Mouse (Mus musculus) retina, embryonic 14.5 days (tissue): ENCODE results near the gene Olfr49.

ENCODE experiments used
- DNase-seq: peaks from one replicate; pipeline ENCODE4 v3.0.0-alpha.2; 2015; ENCODE audit warnings: low spot score

Olfr49 gene

DNA sequence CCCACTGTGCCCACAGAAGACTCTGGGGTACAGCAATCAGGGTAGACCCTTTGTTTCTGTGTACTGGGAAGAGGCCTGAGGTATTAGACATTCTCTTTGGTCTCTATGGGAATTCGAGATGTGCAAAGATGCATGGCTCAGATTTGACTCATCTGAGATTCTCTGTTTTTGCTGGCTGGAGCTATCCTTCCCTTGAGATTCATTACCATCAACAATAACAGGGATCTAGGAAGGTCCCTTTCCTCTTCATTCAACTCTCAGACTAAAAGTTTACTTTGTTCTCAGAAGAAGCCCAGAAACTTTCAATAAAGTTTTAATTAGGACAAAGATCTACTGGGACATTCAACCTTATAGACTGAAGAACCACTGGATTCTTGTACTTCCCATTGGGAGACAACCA lies at the start of gene Olfr49:
TSS of gene Olfr49 (minus strand) at position 101 of the 400 bp plus-strand sequence.
- no peak for DNase-seq

DNA sequence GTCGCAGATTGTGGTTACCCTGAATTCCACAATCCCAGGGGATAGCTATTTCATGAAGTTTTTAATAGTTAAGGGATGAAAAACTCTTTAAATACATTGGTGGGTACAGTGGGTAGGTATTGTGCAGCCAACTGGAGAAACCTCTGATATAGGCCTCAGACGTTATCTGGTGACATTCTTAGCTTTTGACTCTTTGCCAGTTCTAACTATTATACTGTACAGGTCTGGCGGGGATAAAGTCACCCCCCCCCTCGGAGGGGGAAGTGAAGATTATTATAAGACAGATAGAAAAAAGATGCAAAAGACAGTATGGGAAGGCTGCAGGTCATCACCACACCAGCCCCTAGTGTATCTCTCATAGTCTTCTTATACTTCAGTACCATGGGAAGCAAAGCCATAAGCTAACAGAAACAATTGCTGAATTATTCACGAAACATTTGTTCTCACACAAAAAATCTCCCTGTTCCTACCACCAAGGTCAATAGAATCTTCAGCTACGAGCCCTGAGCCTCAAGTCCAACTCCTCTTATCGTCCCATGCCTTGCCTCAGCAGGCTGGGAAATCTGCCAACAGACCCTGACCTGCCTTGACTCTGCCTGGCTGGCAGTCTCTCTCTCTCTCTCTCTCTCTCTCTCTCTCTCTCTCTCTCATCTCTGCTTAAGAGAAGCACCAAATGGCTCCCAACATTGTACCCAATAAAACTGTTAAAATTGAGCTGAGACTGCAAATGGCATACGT lies 48.9 kb upstream of the Olfr49 start:
- DNase-seq = no peak

GRCm38 (mm10) chr14:54332176-54333074 lies 47.7 kb upstream of the Olfr49 start:
- peak; percentile 65 for DNase-seq

DNA sequence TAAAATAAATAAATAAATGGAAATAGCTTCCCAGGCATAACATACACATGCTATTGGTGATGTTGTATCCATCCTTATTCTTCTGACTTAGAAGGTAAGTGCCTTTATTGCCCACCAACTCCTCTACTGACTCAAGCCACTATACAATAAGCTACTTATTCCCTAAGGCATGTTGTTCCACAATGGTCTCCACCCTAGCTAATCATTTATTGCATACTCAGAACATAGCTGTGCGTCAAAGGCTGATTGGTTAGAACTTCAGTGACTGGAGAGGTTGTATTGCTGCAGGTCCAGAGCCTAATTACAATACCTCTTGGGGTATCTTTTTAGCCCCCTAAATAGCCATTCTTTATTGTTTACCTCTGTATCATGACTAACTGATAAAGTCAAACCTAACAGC lies 46.4 kb upstream of the Olfr49 start:
- DNase-seq = no peak

- DNase-seq = no peak
Measured at GRCm38 (mm10) chr14:54329201-54329600, 44.5 kb upstream of the Olfr49 start.

DNA sequence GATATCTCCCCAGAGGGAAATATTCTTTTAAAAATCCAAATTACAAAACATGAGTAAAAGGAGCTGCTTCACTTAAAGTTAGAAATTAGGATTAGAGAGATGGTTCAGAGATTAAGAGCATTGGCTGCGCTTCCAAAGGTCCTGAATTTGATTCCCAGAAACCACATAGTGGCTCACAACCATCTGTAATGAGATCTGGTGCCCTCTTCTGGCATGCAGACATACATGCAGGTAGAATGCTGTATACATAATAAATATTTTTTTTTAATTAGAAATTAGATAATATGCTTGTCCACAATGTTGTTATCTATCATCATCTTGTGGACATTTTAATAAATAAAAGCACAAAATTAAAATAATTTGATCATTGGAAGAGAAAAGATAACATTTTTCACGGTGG lies 43.8 kb upstream of the Olfr49 start:
- DNase-seq = no peak

DNA sequence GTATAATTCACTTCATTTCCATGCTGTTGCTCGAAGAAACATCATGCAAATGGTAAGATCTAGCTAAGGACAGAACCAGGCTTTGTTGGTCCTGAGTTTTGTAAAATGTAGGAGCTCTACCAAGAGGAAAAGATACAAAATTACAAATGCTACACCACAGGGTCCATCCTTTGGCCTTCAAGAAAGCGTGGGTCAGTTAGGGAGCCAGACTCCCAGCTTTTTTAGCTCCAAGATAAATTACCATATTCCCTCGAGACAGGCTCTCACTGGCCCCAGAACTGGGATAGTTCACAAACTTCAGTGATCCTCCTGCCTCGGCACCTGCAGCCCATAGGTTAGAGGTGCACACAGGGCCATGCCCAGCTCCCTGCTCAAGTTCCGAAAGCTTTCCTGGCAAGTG lies 39.7 kb upstream of the Olfr49 start:
- no peak for DNase-seq

- no peak for DNase-seq
Measured at GRCm38 (mm10) chr14:54321556-54322376, 37.0 kb upstream of the Olfr49 start.

DNA sequence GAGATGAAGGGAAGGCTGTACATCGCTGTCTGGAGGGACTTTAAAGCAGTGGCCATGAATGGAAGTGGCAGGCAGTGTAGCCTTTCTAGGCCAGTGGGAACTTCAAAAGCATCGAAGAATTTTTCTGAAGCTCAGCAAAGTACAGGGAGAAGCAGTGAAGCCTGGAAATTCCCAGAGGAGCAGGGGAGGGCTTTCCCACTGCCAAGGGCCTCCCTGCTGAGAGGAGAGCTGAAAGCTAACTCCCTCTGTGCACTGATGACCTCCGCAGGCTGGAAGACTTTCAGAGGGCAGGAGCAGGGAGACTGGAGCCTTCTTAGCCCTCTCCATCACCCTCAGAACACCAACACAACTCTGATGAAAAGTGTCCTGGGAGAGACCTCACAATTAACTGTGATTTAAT lies 27.0 kb upstream of the Olfr49 start:
- peak; percentile 24 for DNase-seq

GRCm38 (mm10) chr14:54300676-54301075 lies 15.9 kb upstream of the Olfr49 start:
- no peak for DNase-seq

GRCm38 (mm10) chr14:54300136-54300535 lies 15.4 kb upstream of the Olfr49 start:
- no peak for DNase-seq

- DNase-seq = no peak
Measured at GRCm38 (mm10) chr14:54276446-54276845, 8.3 kb downstream of the Olfr49 start.

- DNase-seq = no peak
Measured at GRCm38 (mm10) chr14:54272696-54273095, 12.0 kb downstream of the Olfr49 start.

DNA sequence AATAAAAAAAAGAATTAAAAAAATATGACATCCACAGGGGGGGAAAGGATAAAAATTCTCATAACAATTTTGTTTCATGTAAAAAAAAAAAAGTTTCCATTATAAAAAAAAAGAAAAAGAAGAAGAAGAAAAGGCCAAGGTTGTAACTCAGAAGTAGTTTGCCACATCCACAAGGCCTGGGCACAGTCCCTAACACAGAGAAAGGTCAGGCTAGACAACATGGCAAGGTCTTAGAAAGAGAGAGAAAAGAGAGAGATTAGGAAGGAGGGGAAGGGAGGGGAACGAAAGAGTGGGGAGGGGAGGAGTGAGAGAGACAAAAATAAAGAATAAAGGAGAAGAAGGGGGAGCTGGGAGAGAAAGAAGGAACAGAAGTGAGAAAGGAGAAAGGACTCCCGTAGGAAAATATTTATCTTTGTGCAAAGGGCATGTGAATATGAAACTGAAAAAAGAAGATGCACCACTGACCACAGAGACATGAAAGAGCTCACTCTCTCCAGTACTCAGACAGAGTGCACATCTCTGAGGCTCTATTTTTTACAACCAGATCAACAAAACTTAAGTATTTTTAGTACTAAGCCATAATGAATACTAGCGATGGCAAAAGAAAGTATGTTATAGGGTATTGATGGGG lies 12.6 kb downstream of the Olfr49 start:
- DNase-seq = no peak

- no peak for DNase-seq
Measured at GRCm38 (mm10) chr14:54270413-54270812, 14.3 kb downstream of the Olfr49 start.

DNA sequence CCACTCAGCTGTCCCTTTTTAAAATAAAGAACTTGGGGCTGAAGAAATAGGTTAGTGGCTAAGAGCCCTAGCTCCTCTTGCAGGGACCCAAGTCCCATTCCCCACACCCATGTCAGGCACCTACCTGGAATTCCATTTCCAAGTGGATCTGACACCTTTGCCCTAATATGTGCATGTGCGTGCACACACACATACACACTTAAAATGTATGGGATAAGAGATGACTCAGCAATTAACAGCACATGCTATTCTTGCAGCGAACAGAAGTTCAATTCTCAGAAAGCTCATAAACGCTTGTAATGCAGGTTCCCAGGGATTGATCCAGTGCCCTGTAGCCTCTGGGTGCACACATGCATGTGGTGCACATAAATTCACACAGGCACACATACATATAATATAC lies 15.2 kb downstream of the Olfr49 start:
- DNase-seq = no peak

DNA sequence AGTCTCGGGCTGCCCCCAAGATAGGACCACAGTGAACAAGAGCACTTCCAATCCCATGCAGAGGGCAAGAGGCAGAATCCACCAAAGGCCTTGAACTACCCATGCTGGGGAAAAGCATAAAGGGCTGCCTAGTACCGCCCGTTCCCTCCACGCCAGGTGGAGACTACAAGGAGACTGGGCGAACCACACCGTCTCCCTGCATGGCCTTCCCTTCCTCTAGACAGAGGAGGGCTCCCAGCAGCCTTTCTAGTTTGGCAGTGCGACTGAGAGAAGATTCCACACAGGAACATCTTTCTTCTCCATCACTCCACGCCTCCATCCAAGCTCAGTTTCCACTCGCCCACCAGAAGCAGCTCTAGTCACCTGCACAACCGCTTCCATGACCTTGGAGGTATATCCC lies 16.8 kb downstream of the Olfr49 start:
- DNase-seq = no peak

DNA sequence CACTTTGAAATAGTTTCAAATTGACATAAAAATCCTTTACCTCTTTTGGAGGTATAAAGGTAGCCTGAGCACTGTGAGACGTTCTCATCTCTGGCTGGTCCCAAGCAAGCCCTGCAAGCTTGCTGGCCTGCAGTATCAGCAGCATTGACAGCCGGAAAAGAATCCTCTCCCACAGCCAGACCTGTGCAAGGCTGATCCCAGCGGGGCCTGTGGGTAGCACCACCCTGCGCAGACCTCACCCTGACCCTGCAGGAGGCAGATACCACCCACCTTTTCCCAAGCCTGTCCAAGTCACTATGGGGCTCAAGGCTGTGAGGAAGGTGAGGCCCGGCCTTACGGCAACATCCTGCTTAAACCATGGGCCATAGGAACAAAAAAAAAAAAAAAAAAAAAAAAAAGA lies 18.8 kb downstream of the Olfr49 start:
- DNase-seq = no peak

GRCm38 (mm10) chr14:54265093-54265492 lies 19.6 kb downstream of the Olfr49 start:
- DNase-seq = no peak

DNA sequence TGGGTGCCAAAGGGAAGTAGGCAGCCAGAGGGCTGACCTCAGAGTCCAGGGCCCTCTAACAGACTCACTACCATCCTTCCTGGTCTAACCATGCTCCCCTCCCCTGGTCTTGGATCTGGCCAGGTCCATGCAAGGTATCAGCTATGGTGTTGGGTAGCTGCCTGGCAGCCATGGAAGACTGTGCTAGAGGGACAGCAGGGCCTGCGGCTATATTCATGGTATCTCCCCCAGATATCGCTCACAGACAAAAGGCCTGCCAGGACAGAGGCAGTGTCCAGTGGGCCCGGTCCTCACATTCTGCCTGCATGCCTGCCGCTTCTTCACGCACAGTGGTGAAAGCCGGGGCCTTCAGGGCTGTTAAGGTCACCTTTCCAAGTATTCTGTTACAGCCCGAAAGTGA lies 20.5 kb downstream of the Olfr49 start:
- no peak for DNase-seq

GRCm38 (mm10) chr14:54263099-54263498 lies 21.6 kb downstream of the Olfr49 start:
- no peak for DNase-seq

GRCm38 (mm10) chr14:54262622-54263021 lies 22.1 kb downstream of the Olfr49 start:
- no peak for DNase-seq
